Mouse (Mus musculus): ENCODE data around the gene Olfr366.
"Not testable (repeated sequence)": the region's sequence is repeated elsewhere in the genome, so short reads cannot be mapped to it uniquely, and the experiment has no call there.

Olfr366 gene

GRCm38 (mm10) chr2:37211274-37211673 lies at the start of gene Olfr366:
TSS of gene Olfr366 (plus strand) at chr2:37211574.
- DNase-seq (ENCODE audit: low spot score) = no peak

GRCm38 (mm10) chr2:37187898-37188297 lies 23.5 kb upstream of the Olfr366 start, which contains the start of gene Olfr365:
TSS of gene Olfr365 (plus strand) at chr2:37188198.
- DNase-seq (ENCODE audit: low spot score) = no peak

GRCm38 (mm10) chr2:37261781-37262180 lies 50.4 kb downstream of the Olfr366 start:
- DNase-seq (ENCODE audit: low spot score) = not testable (repeated sequence)
